Mouse (Mus musculus) embryo, embryonic 10.5 days (tissue): ENCODE measurements around the gene Dcdc2a.

Experiments
- DNase-seq: peaks from one replicate; pipeline ENCODE4 v3.0.0-alpha.2; 2015; ENCODE audit warnings: low spot score

The Dcdc2a gene

GRCm38 (mm10) chr13:25178236-25179001, 122.6 kb downstream of the Dcdc2a start:
- no peak for DNase-seq

- peak; percentile 71 for DNase-seq
Measured at GRCm38 (mm10) chr13:25186436-25187325, 130.9 kb downstream of the Dcdc2a start.

GRCm38 (mm10) chr13:25187326-25187710, 131.5 kb downstream of the Dcdc2a start:
- DNase-seq = peak; percentile 63

GRCm38 (mm10) chr13:25189419-25190144, 133.8 kb downstream of the Dcdc2a start:
- no peak for DNase-seq

GRCm38 (mm10) chr13:25190218-25190617, 134.4 kb downstream of the Dcdc2a start:
- DNase-seq = no peak

- DNase-seq = no peak
Measured at GRCm38 (mm10) chr13:25195706-25196105, 139.9 kb downstream of the Dcdc2a start.

GRCm38 (mm10) chr13:25199916-25200315, 144.1 kb downstream of the Dcdc2a start:
- DNase-seq = no peak

GRCm38 (mm10) chr13:25206950-25207349, 151.1 kb downstream of the Dcdc2a start:
- no peak for DNase-seq

- no peak for DNase-seq
Measured at GRCm38 (mm10) chr13:25218394-25218793, 162.6 kb downstream of the Dcdc2a start.

- DNase-seq = peak; percentile 17
Measured at GRCm38 (mm10) chr13:25220186-25220787, 164.5 kb downstream of the Dcdc2a start.

- DNase-seq = no peak
Measured at GRCm38 (mm10) chr13:25251893-25252292, 196.1 kb downstream of the Dcdc2a start.

- DNase-seq = peak; percentile 3
Measured at GRCm38 (mm10) chr13:25254478-25255263, 198.9 kb downstream of the Dcdc2a start.

GRCm38 (mm10) chr13:25257608-25258007, 201.8 kb downstream of the Dcdc2a start:
- no peak for DNase-seq
